Mouse (Mus musculus) lung, postnatal 0 days (tissue): ENCODE data around the gene Ccdc107.

ENCODE experiments used
- CTCF ChIP-seq: IDR thresholded peaks from 2 replicates; pipeline ENCODE4 v1.5.1; 2016; ENCODE audit warnings: antibody characterized with exemption, mild to moderate bottlenecking
- EP300 ChIP-seq: IDR thresholded peaks from 2 replicates; pipeline ENCODE4 v1.6.1; 2016; ENCODE audit warnings: antibody characterized with exemption, mild to moderate bottlenecking, control low read depth

DNA sequence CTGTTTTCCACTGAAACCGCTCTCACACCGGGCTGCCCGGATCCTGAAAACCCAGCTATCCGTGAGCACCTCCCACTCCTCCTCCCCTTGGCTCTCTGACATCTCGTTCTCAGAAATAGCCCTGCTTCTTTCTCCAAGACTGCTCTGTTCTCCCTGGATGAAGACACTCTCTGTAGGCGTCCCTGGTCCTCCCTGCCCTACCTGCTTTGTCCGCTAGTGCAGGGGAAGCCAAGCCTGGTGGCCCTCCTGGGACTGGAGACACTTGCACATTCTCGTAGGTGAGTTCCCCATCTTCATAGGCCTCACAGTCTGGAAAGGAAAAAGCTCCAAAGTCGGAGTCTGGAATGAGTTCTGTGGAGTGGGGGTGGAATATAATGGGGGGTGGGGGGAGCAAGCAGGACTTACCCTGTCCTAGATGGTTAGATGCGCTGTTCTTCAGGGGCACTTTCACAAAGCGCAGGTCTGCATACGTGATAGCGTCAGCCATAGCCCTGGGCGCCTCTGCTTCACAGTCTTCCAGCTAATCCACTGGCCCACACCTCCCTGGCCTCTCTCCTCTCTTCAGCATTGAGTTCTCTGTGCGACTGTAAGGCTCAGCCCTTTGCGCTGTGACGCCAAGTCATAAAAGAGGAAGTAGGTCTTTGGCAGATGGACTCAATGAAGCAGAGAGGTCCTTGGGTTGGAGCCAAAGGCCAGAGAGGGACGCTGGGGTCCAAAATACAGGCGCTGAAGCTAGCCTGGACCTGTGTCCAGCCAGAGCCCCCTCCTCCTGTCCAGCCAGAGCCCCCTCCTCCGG is 38.5 kb upstream of the Ccdc107 start, which contains the start of gene Cd72:
- TF ChIP-seq CTCF (peak; percentile 32; the same call in 1 of the 2 replicates), EP300 (no peak)
